Mouse (Mus musculus) embryo, embryonic 10 days (tissue): ENCODE measurements around the gene Rpl22l1.
A peak's percentile ranks its signal among the peaks of the same experiment; 100 is the strongest.
"Not testable (repeated sequence)": the region's sequence is repeated elsewhere in the genome, so short reads cannot be mapped to it uniquely, and the experiment has no call there.

ENCODE experiments used
- DNase-seq: peaks from one replicate; pipeline ENCODE4 v3.0.0-alpha.2; 2015; ENCODE audit warnings: low spot score

Gene Rpl22l1

DNA sequence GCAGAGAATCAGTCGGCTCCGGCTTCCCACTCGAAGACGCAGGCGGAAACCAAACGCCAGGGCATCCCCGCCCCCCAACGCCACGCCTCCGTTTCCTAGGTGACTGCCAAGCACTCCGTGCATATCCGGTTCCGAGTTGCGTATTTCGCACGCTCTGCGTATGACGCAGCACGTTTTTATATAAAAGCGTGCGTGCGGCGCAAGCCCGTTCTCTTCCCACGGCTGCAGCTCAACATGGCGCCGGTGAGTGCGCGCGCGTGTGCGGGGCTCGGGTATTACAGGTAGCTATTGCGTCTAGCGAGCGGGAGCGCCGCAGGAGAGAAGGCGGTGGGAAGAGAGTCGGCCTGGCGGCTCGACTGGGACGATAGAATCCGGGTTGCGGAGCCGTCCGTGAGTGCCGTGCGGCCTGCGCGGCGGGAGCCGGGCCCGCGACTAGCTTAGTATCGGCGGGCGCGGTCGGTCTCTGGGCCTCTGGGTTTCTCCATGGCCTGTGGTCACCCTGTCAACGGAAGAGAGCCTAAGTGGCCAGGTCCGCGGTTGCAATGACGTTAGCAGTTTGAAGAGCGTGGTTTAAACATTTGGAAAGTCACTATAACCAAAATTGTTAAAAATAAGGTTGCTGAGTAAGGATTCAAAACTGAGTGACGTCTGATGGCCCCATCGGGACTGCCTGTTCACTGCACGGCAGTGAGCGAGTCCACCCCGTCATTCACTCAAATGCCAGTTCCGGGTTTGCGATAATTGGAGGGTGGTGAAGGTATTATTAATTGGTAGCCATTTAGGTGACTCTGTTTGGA is at the start of gene Rpl22l1:
TSS of gene Rpl22l1 (plus strand) at position 136 of the 797 bp plus-strand sequence.
- DNase-seq: peak; percentile 99

DNA sequence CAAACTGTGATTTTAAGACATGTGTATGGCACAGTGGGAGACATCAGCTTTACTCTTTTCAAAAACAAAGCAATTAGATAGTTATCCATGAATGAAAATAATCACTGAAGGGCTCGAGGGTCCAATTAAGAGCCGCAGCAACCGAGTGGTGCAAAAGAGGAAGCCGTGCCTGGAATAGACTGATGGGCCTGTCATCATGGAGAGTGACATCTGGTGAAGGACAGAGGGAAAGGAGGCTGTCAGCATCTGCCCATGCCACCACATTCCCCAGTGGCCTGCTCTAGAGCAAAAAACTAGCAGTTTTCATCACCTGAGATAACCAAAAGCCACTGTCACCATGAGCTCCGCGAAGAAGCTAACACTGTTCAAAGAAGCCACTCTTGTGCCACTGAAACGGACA is 49.8 kb upstream of the Rpl22l1 start:
- no peak for DNase-seq

DNA sequence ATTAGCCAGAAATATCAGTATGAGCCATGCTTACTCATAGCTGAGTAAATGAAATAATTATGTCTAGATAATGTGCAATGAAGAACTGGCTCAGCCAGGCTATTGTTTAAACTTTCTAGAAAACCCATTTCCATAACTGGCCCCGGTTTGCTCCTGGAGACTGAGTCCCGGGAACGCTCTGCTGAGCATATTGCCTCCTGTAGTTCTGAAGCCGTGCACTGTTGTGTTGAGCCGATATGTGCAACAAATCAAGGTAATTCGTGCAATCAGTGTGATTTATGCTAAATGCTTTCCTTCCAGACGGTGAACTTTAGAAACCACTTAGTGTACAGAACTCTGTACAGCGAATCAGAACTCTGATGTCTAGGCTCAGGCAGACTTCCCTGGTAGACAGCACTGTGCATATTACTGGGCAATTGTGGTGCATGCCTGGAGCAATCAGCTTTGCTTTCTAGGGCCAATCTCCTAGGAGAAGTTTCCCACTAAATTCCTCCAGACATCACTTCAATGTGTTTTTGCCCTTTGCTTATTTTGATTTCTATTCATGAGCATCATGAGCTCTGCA is 43.9 kb upstream of the Rpl22l1 start:
- no peak for DNase-seq

DNA sequence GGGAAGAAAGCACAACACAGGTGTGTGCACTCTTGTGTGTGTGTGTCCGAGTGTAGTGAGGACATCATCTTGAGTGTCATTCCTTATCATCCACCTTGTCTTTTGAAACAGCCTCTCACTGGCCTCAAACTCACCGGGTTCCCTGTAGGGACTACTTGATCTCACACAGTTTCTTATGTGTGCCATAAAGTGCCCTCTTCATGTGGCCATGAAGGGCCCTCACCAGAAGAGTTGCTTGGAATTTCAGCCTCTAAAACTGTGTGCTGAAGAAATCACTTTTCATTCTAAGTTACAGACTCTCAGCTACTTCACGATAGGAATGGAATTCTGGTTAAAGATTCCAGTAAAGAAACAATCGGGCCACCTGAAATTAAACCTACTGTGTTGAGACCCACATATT is 38.3 kb upstream of the Rpl22l1 start:
- DNase-seq: no peak

DNA sequence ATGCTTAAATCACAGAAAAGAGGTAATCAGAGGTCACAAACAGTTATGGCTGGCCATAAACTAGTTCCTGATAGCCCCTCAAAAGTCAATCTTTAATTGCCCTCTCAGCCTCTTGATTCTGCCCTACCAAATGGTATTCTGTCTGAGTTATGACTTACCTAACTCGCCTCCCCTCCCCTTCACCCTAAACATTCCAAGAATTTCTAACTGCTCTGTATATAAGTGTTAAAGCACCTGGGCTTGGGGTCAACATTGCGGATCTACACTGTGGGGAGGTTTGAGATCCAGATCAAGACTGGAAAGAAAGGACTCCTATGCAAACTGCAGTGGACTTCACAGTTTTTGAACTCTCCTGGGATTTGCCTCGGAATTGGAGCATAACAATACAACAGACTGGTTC is 37.0 kb upstream of the Rpl22l1 start:
- no peak for DNase-seq

DNA sequence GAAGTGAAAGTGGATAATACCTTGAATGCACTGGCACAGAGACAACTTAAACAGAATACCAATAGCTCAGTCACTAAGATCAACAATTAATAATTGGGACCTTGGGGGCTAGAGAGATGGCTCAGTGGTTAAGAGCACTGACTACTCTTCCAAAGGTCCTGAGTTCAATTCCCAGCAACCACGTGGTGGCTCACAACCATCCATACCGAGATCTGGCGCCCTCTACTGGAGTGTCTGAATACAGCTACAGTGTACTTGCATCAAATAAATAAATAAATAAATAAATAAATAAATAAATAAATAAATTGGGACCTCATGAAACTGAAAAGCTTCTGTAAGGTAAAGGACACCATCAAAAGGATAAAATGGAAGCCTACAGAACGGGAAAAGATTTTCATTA is 32.3 kb upstream of the Rpl22l1 start:
- DNase-seq: not testable (repeated sequence)

DNA sequence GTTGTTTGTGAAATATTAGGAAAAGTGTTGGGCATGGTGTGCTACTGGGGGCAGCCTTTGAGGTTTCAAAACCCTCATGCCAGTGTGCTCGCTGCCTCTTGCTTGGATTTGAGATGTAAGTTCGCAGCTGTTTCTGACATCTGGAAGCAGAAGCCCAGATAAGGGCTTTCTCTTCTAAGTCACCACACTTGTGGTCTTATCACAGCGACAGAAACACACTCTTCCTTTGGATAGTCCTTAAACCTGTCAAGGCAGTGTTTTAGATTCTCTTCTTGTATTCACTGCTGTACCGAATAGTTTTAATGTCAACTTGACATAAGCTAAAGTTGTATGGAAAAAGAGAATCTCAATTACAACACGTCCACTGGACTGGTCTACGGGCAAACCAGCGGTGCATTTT is 29.9 kb upstream of the Rpl22l1 start:
- DNase-seq: no peak

DNA sequence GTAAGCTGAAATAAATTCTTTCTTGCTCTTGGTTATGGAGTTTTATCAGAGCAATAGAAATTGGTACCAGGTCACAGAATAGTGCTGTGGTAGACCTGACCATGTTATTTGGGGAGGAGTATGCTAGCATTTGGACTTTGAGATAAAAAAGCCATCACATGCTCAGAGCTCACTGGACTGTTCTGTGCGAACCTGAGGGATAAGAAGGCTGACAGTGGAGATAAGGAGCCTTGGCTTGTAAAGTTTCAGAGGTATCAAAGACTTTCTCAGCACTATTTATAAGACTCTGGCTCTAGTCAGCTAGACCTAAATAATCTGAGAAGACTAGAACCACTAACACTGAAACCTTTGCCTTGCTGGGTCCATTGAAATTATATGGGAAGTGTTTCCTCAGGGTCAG is 29.3 kb upstream of the Rpl22l1 start:
- no peak for DNase-seq

DNA sequence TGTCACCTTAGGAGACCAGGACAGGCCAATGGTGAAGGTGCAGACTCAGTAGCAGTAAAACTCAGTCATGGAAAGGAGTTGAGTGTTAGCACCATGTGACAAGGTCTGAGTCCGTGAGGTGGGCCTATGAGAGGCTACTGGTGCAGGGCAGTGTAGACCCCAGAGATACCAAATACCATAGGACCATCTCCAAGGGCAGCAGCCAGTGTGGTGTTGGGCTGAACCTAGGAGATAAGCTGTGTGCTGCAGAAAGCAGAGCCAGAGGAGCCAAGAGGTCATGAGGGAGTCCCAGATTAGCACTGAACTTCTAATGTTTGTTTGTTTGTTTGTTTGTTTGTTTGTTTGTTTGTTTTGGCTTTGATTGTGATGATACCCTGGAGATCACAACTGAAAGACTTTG is 28.7 kb upstream of the Rpl22l1 start:
- no peak for DNase-seq

DNA sequence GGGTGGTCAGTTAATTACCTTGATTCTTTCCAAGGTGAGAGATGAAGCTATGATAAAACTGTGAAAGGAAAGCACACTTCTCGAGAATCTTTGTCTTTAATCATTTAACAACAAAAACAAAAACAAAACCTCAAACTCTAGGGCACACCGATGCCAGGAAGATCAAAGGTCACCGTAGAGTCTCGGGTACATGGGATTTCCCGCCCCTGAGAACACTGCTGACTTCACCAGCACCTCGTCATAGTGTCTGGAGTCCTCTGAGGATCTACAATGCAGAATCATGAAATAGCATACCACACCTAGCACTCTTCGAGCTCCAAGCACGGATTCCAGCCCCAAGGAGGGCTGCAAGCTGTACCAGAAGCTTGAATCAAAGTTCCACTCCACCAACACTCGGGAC is 24.7 kb upstream of the Rpl22l1 start:
- no peak for DNase-seq

DNA sequence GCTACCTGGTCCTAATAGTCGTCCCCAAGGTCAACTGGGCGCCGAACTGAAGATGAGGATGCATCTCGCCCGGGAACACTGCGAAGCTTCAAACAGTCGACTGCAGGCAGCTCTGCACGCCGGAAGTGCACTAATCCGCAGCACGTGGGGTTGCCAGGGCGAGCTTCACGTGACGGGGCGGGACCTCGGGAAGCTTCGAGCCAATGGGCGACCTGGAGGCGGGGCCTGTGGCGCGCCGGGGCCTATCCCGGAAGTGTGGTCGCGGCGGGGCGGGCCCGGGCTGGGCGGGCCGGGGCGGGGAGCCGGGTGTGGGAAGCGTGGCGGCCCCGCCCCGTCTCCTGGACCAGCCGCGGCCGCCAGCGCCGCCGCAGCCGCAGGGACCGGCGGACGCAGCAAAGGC is 24.2 kb upstream of the Rpl22l1 start, which contains the start of gene Eif5a2:
TSS of gene Eif5a2 (plus strand) at position 283 of the 400 bp plus-strand sequence.
- DNase-seq: peak; percentile 96

DNA sequence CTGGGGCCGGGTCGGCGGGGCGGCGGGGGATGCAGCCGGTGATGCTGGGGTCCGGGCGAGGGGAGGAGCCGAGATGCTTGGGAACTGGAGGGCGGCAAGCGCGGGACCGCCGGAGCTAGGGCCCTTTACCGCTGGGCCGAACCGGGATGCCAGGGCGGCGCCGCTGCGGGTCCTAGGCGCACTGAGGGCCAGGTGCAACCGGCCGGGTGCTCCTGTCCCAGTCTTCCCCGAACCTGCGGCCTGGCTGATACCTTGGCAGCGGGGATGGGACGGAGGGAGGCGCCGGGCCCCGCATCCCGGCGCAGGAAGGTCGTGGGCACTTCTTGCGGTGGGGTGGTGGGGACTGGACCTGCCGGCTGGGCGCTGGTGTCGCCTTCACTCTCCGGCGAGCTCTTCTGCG is 23.8 kb upstream of the Rpl22l1 start:
- DNase-seq: no peak

DNA sequence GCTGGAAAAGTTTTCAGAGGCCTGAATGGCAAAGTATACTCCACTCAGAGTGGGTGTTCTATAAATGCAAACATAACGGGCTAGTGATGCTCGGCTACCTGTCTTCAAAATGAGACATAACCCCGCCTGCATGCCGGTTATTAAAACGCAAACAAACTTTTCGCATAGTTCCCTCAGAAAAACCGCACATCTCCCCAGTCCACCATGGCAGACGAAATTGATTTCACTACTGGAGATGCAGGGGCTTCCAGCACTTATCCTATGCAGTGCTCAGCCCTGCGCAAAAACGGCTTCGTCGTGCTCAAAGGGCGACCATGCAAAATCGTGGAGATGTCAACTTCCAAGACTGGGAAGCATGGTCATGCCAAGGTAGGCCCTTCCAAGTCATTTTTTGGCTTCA is 23.4 kb upstream of the Rpl22l1 start:
- DNase-seq: peak; percentile 23

DNA sequence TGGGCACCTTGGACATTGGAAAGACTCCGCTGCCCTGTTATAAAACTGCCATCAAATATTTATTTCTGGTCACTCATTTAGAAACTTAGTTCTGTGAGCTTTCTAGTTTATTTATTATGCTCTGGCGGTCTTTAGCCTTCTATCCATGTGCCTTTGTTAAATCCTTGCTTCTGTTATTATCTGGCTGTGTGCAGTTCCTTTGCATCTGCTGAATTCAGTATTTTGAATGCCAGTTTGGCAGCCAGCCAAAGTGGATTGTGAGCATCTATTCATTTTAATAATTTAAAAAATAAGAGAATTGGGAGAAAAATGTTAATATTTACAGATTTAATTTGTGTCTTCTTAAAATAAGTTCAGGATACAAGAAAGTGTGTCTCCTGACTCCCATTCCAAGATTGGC is 21.1 kb upstream of the Rpl22l1 start:
- DNase-seq: no peak

DNA sequence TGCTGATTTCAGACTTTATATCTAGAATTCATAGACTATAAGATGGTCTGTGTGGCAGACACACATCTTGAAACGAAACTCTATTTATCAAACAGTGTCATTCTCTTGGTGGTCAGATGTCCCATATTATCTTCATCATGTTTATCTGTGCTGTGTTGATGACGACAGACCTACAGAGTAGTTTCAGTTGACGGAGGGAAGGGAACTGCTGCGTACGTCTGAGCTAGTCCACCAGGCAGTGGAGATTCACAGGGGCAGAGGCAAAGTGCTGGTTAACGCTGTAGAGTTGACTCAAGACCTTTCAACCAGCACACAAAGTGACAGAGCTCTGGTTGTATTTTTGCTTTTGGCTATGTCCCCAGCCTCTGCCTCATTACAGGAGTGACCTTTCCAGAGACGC is 10.4 kb upstream of the Rpl22l1 start:
- no peak for DNase-seq

DNA sequence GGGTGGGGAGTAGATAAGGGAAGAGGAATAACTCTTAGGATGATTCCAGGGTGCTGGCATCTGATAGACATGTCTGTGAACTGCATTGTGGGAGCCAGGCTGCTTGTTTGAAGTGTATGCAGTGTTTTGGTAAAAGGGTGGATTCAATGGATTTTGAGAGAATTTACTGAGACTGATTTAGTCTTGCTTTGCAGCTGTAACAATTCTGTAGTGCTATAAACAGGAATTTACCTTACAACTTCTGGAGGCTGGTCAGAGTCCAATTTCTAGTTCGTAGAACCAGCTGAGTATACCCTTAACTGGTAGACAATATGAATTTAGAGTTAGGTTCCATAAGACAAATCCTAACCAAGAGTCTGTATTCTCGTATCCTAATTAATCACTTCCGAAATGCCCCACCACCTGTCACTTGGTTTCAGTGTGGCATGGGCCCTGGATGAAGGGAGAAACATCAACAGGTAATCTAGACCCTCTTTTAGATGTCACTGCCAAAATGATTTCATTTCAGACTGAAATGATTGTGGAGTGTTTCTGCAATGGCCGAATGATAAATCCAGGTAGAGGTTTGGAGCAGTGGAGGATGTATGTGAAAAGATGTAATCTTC is 2.9 kb downstream of the Rpl22l1 start:
- DNase-seq: no peak

DNA sequence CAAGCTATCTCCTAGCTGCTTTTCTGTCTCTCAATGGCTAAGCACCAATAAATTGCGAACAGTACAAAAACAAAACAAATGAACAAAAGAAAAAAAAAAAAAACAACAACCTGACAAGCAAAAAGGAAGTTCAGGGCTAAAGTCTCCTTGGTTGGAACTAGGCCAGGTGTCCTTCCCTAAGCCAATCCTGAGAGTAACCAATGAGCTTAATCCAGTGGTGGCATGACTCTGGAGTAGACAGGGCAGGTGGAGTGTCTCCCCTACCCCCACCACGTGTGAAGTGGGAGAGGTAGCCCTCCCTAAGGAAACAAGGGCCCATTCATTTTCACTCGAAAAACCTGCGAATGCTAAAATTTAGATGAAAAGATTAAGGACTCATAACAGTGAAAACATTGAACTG is 6.2 kb downstream of the Rpl22l1 start:
- DNase-seq: no peak

DNA sequence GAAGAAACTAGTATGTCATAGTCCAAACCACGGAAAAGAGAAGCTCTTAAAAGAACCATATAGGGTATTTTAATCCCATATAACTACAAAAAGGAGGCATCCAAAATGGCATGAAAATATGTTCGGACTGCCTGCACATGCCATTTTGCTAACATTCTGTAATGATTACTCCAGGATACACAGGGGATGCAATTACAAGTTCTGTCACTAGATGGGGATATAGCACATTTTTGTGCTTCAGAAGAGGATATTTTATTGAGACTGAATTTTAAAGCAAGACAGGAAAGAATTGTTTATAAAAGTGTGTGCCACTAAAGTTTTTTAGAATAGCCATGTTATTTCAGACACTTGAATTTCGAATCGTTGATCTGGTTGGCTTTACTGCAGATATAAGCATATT is 9.1 kb downstream of the Rpl22l1 start:
- peak; percentile 80 for DNase-seq

DNA sequence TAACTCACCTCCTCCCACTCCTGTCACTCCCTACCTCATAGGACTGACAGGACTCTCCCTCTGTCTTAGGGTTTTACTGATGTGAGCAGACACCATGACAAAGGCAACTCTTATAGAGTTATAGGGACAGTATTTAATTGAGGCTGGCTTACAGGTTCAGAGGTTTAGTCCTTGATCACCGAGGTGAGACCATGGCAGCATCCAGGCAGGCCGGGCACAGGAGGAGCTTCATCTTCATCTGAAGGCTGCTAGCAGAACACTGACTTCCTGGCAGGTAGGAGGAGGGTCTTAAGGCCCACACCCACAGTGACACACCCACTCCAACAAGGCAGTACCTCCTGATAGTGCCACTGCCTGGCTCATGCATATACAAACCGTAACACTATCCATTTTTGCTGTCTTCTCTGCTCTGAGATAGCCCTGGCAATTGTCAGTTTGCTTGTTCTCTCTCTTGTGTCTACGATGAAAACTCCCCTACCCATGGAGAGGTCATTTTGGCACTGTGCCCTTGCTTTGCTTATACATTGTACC is 10.8 kb downstream of the Rpl22l1 start:
- no peak for DNase-seq

DNA sequence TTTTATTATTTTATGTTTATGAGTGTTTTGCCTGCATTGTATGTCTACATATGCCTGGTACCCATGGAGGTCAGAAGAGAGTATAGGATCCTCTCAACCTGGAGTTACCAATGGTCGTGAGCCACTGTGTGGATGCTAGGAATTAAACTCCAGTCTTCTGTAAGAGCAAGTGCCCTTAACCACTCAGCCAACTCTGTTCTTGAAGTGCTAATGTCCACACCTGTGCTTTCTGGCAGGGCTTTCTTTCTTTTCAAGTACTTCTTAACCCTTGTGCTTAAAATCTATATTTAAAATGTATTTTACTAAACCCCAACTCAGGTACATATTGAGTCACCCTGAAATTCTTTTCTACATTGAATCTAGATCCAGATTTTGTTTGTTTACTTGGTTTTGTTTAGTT is 21.0 kb downstream of the Rpl22l1 start:
- DNase-seq: no peak

DNA sequence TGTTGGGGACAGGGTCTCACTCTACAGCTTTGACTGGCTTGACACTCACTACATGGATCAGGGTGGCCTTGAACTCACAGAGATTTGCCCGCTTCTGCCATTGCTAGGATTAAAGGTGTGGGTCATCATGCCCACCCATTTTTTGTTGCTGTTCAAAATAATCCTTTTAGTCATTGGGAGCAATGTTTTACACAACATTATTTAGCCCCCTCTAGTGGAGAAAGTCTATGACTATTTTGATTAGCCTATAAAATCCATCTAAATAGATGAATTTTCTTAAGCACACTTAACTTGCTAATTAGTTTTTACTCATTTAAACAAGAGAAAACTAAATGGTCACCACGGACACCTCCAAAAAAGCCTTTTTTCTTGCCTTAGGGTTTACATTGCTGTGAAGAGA is 22.4 kb downstream of the Rpl22l1 start:
- DNase-seq: no peak

DNA sequence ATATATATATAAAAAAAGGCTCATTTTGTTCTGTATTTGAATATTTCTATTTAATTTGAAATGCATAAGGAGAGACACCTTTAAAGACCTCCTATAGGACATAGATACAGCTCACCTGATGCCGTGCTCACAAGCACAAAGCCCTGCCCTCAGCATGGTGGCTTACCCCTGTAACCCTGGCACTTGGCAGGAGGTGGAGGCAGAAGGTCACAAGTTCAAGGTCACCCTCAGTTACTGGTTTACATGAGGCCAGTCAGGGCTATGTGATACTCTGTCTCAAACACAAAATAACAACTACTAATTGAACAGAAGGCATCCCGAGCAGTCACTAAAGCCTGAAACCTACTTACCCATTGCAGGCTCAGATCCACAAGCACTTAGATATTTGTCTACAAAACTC is 24.2 kb downstream of the Rpl22l1 start:
- no peak for DNase-seq

DNA sequence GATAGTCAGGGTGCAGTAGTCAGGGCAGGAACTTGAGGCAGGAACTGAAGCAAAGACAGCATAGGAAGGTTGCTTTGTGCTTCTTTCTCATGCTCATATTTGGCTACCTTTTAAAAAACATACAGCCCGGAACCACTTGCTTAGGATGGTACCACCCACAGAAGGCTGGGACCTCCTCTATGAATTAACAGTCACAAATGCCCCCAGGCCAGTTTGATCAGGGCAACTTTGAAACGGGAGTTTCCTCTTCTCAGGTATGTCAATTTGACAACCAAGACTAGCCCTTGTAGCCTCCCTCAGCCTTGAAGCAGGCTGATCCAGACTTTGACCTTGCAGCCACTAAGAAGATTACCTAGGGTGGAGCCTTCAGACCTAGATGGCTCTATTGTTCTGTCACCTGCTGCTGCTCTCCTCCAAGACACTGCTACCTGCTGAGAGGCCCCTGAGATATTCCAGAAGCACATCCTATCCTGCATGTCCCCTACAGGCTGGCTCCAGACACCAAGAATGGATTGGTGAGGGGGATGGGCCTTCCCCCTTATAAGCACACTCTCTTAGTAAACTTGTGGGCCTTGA is 31.6 kb downstream of the Rpl22l1 start:
- no peak for DNase-seq
